Mouse (Mus musculus): ENCODE results near the gene Tssc4.

GRCm38 (mm10) chr7:143075394-143075793, 6.3 kb downstream of the Tssc4 start:
- TF ChIP-seq GATA1 (IDR thresholded peaks at IDR 0.05; ENCODE audit: borderline replicate concordance, low read length) (no peak), FLI1 (IDR thresholded peaks at IDR 0.05; ENCODE audit: low read length) (no peak)

Data from megakaryocyte, embryonic 14.5 days (primary cell).